Mouse (Mus musculus) embryonic fibroblast, embryonic 13.5 days (primary cell): Measurements from ENCODE around the gene Zfp599. TPM values are rescaled to one million over a fixed set of nuclear protein-coding genes. Genes with fewer than 3 reads are reported as not detected.

ENCODE experiments used
- H3K27ac ChIP-seq: 2 replicates; pipeline ENCODE4 v1.5.1; 2012; ENCODE audit warnings: low read length, control low read depth, inconsistent platforms; ENCODE audit not compliant: insufficient read depth
- H3K4me1 ChIP-seq: 2 replicates; pipeline ENCODE4 v1.6.1; 2011; ENCODE audit warnings: low read length; ENCODE audit not compliant: control insufficient read depth, insufficient read depth
- H3K4me3 ChIP-seq: 2 replicates; pipeline ENCODE4 v1.5.1; 2011; ENCODE audit warnings: mild to moderate bottlenecking, control low read depth, low read length; ENCODE audit not compliant: insufficient read depth
- CTCF ChIP-seq: IDR thresholded peaks from 2 replicates; pipeline ENCODE4 v1.5.1; 2011; ENCODE audit warnings: mild to moderate bottlenecking, control low read depth, low read length, moderate library complexity, borderline replicate concordance; ENCODE audit not compliant: insufficient read depth
- POLR2A ChIP-seq: IDR thresholded peaks from 2 replicates; pipeline ENCODE4 v1.6.1; 2011; ENCODE audit warnings: low read depth, mild to moderate bottlenecking, control low read depth, low read length, moderate library complexity
- polyA plus RNA-seq: library from polyadenylated mRNA; stranded (reverse); fragments of >200 nt; gene quantifications from 2 replicates; pipeline ENCODE4 v1.2.4, GENCODE M21; 2011; ENCODE audit warnings: low read depth; ENCODE audit not compliant: missing spikeins, insufficient read length

The Zfp599 gene
- polyA plus RNA-seq, 1 experiment: 3.6 TPM

- TF ChIP-seq POLR2A (no peak), CTCF (no peak)
- peak overlapping the region; percentile 10; the same call in 1 of the 2 replicates for H3K27ac ChIP-seq
- no peaks in the 10 kb centered on the region for H3K4me1 ChIP-seq
- peak overlapping the region; percentile 37 for H3K4me3 ChIP-seq
Measured at GRCm38 (mm10) chr9:22224536-22225503, 34.9 kb downstream of the Zfp599 start.

DNA sequence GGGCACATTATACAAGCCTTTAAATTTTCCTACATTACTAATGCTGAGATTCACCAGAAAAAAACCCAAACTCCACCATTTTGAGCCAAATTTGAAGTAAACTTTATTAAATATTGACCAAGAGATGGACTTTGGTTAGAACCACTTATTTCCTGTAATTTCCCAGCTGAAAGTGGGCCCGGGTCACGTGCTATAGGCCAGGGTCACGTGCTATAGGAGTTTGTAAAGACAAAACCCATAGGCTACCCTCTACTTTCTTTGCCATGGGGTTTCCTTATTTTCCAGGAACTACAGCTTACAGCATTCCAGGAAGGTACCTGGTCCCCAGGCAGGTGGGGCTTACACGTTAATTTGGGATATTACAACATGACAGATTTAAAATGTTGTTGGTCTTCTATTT is 35.6 kb downstream of the Zfp599 start:
- no peak overlapping the region for H3K27ac ChIP-seq
- no peak overlapping the region for H3K4me3 ChIP-seq
- no peaks in the 10 kb centered on the region for H3K4me1 ChIP-seq
- TF ChIP-seq CTCF: no peak
- TF ChIP-seq POLR2A: no peak

DNA sequence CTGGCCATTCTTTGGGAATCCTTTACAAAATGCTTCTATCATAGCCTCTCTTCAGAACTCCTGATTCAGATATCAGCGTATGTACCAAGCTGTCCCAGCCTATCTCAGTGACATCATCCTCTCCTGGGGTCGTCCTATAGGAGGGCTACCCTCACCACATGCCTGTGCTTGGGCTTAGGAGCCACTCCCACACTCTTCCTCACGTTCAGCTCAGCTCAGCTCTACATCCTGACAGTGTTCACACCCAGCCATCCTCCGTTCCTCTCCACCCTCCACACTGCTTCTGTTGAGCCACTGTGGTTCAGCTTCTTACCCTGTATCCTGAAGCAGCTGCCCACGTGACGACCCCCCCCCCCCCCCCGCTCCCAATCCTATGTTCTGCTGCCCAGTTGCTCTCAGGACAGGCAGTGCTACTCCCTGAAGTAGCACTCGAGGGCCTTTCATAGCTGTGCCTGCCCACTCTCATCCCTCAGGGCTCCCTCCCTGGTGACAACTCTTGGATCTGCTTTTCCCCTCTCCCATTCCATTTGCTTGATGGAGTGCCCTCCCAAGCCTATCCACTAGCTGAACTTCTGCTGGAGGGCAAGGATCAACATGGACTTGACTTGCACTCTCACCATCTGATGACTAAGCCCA is 41.7 kb downstream of the Zfp599 start:
- H3K4me1 ChIP-seq: no peaks in the 10 kb centered on the region
- no peak for TF ChIP-seq CTCF
- no peak for TF ChIP-seq POLR2A
- H3K4me3 ChIP-seq: no peak overlapping the region
- H3K27ac ChIP-seq: no peak overlapping the region

DNA sequence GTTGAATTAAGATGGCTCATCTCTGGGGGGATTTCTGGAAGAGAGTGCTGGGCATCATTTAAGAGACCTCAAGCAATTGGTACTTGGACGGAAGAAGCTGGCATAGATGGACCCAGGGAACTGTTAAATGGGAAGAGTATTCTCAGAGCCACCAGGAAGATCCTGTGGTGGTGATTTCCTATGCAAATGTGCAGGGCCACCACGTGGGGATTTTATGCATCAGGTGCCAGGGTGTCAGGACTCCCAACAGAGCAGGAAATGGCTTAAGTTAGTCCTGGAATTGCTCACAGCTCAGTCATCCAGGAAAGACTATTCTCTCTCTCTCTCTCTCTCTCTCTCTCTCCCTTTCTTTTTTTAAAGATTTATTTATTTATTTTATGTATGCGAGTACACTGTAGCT is 43.0 kb downstream of the Zfp599 start:
- no peaks in the 10 kb centered on the region for H3K4me1 ChIP-seq
- TF ChIP-seq CTCF: no peak
- no peak for TF ChIP-seq POLR2A
- no peak overlapping the region for H3K4me3 ChIP-seq
- H3K27ac ChIP-seq: no peak overlapping the region

GRCm38 (mm10) chr9:22214549-22214948 is 45.1 kb downstream of the Zfp599 start:
- Histone ChIP-seq H3K4me3 (no peak overlapping the region), H3K4me1 (no peaks in the 10 kb centered on the region), H3K27ac (no peak overlapping the region)
- TF ChIP-seq CTCF (no peak), POLR2A (no peak)

DNA sequence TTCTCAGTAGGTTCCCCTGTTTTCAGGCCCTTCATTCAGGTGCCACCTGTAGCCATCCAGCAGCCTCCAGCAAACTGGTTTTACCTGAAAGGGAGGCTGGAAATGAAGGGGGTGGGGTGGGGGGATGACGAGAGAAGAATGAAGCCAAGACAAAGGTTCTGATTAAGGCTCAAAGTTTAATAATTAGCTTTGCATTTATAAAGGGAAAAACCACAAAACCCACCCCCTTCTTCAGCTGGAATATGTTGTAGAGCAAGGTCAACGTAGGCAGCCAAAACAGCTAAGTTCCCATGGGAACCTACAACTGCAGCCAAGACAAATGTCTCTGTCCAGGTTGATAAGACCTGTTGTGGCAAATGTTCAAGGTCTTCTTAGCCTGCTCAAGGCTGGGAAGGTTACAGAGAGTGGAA is 45.9 kb downstream of the Zfp599 start:
- TF ChIP-seq POLR2A (no peak), CTCF (no peak)
- no peak overlapping the region for H3K4me3 ChIP-seq
- H3K4me1 ChIP-seq: no peaks in the 10 kb centered on the region
- no peak overlapping the region for H3K27ac ChIP-seq

Other genes with a start within 250 kb of the Zfp599 start
- not detected in 2 replicates for gene Elavl3, start 207.9 kb downstream of the Zfp599 start, polyA plus RNA-seq
- not detected in 2 replicates for gene Gm49318, start 188.6 kb downstream of the Zfp599 start, polyA plus RNA-seq
- 4.4 and 5.4 TPM in 2 replicates for gene Zfp653, start 188.5 kb downstream of the Zfp599 start, polyA plus RNA-seq
- 15.8 and 16.5 TPM in 2 replicates for gene Ecsit, start 174.5 kb downstream of the Zfp599 start, polyA plus RNA-seq
- gene Cnn1, start 160.7 kb downstream of the Zfp599 start, polyA plus RNA-seq: 203 and 419 TPM in 2 replicates
- 65.2 and 69.7 TPM in 2 replicates for gene Elof1, start 142.7 kb downstream of the Zfp599 start, polyA plus RNA-seq
- gene Acp5, start 124.2 kb downstream of the Zfp599 start, polyA plus RNA-seq: 3.7 and 5.2 TPM in 2 replicates
- gene Pigyl, start 103.0 kb downstream of the Zfp599 start, polyA plus RNA-seq: 20.4 and 21.5 TPM in 2 replicates
- gene Zfp872, start 71.8 kb downstream of the Zfp599 start, polyA plus RNA-seq: not detected in 2 replicates
- 35.7 and 38.8 TPM in 2 replicates for gene Zfp809, start 34.2 kb downstream of the Zfp599 start, polyA plus RNA-seq
- gene Zfp810, start 47.8 kb upstream of the Zfp599 start, polyA plus RNA-seq: 12.9 and 13.5 TPM in 2 replicates
- 89.1 and 107 TPM in 2 replicates for gene Anln, start 129.3 kb upstream of the Zfp599 start, polyA plus RNA-seq
- 0.84 and 1.1 TPM in 2 replicates for gene 9530077C05Rik, start 151.6 kb upstream of the Zfp599 start, polyA plus RNA-seq
- not detected in 2 replicates for gene Gm17545, start 194.4 kb upstream of the Zfp599 start, polyA plus RNA-seq
- 27.8 and 30.8 TPM in 2 replicates for gene Rp9, start 209.8 kb upstream of the Zfp599 start, polyA plus RNA-seq
- 7.6 and 8.8 TPM in 2 replicates for gene Bbs9, start 215.8 kb upstream of the Zfp599 start, polyA plus RNA-seq